Mouse (Mus musculus): ENCODE results near the gene Ngdn. TPM values are rescaled to one million over a fixed set of nuclear protein-coding genes. Genes with fewer than 3 reads are reported as not detected.

Ngdn gene
- polyA plus RNA-seq, 1 experiment from 2014 or later, result 53.8 TPM

- Histone ChIP-seq H3K4me1 (ENCODE audit: control insufficient read depth in 2 of 2, insufficient read depth in 2 of 2, low read length in 2 of 2) (peaks cover 28 to 32% of the 10 kb centered on the region in 2 experiments), H3K36me3 (ENCODE audit: control insufficient read depth, insufficient read depth, low read length) (peaks cover 48% of the 10 kb centered on the region), H3K4me3 (ENCODE audit: control insufficient read depth in 1 of 2, insufficient read depth in 1 of 2, low read depth in 1 of 2, low read length in 2 of 2) (peak overlapping the region; percentile 62 to 66), H3K9me3 (ENCODE audit: control insufficient read depth, low read length) (no peaks in the 10 kb centered on the region), H3K27me3 (ENCODE audit: control insufficient read depth, insufficient read depth, low read length) (0 out of 2 replicates have a peak, but pooled peaks cover 3% of the 10 kb centered on the region), H3K9ac (ENCODE audit: low read length) (peak overlapping the region; percentile 100), H3K27ac (replicated peaks in 1 of 2; ENCODE audit: control insufficient read depth in 1 of 2, insufficient read depth in 1 of 2, low read depth in 2 of 2, low read length in 2 of 2) (peak overlapping the region; percentile 99 to 100), H3K4me2 (ENCODE audit: low read length) (peak overlapping the region; percentile 73)
- no peak for ATAC-seq (ENCODE audit: insufficient number of reproducible peaks, insufficient read depth, low FRiP score, low read depth)
- 21% methylated on average over 10 of the region's 10 CpGs for WGBS
Observed at GRCm38 (mm10) chr14:54993636-54994035, 21.6 kb upstream of the Ngdn start.

- Histone ChIP-seq H3K9ac (ENCODE audit: low read length) (peak within 1 kb of the TSS; percentile 100), H3K27me3 (ENCODE audit: control insufficient read depth, insufficient read depth, low read length) (0 out of 2 replicates have a peak, but pooled peaks cover 3% of the 10 kb centered on the region), H3K4me3 (ENCODE audit: control insufficient read depth in 1 of 2, insufficient read depth in 1 of 2, low read depth in 1 of 2, low read length in 2 of 2) (peak within 1 kb of the TSS; percentile 62 to 66), H3K4me1 (ENCODE audit: control insufficient read depth in 2 of 2, insufficient read depth in 2 of 2, low read length in 2 of 2) (peaks cover 29 to 32% of the 10 kb centered on the region in 2 experiments), H3K27ac (replicated peaks in 1 of 2; ENCODE audit: control insufficient read depth in 1 of 2, insufficient read depth in 1 of 2, low read depth in 2 of 2, low read length in 2 of 2) (peak within 1 kb of the TSS; percentile 99 to 100), H3K9me3 (ENCODE audit: control insufficient read depth, low read length) (no peaks in the 10 kb centered on the region), H3K36me3 (ENCODE audit: control insufficient read depth, insufficient read depth, low read length) (peaks cover 41% of the 10 kb centered on the region), H3K4me2 (ENCODE audit: low read length) (peak within 1 kb of the TSS; percentile 73)
- peak; percentile 66 for ATAC-seq (ENCODE audit: insufficient number of reproducible peaks, insufficient read depth, low FRiP score, low read depth)
- 13% methylated on average over 11 of the region's 11 CpGs for WGBS
Observed at GRCm38 (mm10) chr14:54994136-54994868, 21.0 kb upstream of the Ngdn start, which contains the start of gene Myh7. Myh7 (minus strand) TSS chr14:54994626.

GRCm38 (mm10) chr14:54994869-54995186 is 20.4 kb upstream of the Ngdn start:
- Histone ChIP-seq H3K27ac (replicated peaks in 1 of 2; ENCODE audit: control insufficient read depth in 1 of 2, insufficient read depth in 1 of 2, low read depth in 2 of 2, low read length in 2 of 2) (peak overlapping the region; percentile 99 to 100), H3K9me3 (ENCODE audit: control insufficient read depth, low read length) (no peaks in the 10 kb centered on the region), H3K27me3 (ENCODE audit: control insufficient read depth, insufficient read depth, low read length) (0 out of 2 replicates have a peak, but pooled peaks cover 3% of the 10 kb centered on the region), H3K9ac (ENCODE audit: low read length) (peak overlapping the region; percentile 100), H3K4me3 (ENCODE audit: control insufficient read depth in 1 of 2, insufficient read depth in 1 of 2, low read depth in 1 of 2, low read length in 2 of 2) (peak overlapping the region; percentile 45 to 66), H3K4me1 (ENCODE audit: control insufficient read depth in 2 of 2, insufficient read depth in 2 of 2, low read length in 2 of 2) (peaks cover 29 to 32% of the 10 kb centered on the region in 2 experiments), H3K4me2 (ENCODE audit: low read length) (peak overlapping the region; percentile 73), H3K36me3 (ENCODE audit: control insufficient read depth, insufficient read depth, low read length) (peaks cover 36% of the 10 kb centered on the region)
- peak; percentile 40 for ATAC-seq (ENCODE audit: insufficient number of reproducible peaks, insufficient read depth, low FRiP score, low read depth)

- Histone ChIP-seq H3K4me1 (ENCODE audit: control insufficient read depth in 2 of 2, insufficient read depth in 2 of 2, low read length in 2 of 2) (peaks cover 29 to 32% of the 10 kb centered on the region in 2 experiments), H3K36me3 (ENCODE audit: control insufficient read depth, insufficient read depth, low read length) (peaks cover 28% of the 10 kb centered on the region), H3K4me2 (ENCODE audit: low read length) (peak overlapping the region; percentile 73), H3K4me3 (ENCODE audit: control insufficient read depth in 1 of 2, insufficient read depth in 1 of 2, low read depth in 1 of 2, low read length in 2 of 2) (peak overlapping the region; percentile 45 to 66; a peak in 3 of 4 replicates), H3K27me3 (ENCODE audit: control insufficient read depth, insufficient read depth, low read length) (0 out of 2 replicates have a peak, but pooled peaks cover 3% of the 10 kb centered on the region), H3K9ac (ENCODE audit: low read length) (peak overlapping the region; percentile 100), H3K9me3 (ENCODE audit: control insufficient read depth, low read length) (no peaks in the 10 kb centered on the region), H3K27ac (replicated peaks in 1 of 2; ENCODE audit: control insufficient read depth in 1 of 2, insufficient read depth in 1 of 2, low read depth in 2 of 2, low read length in 2 of 2) (peak overlapping the region; percentile 99 to 100)
- no peak for ATAC-seq (ENCODE audit: insufficient number of reproducible peaks, insufficient read depth, low FRiP score, low read depth)
- 28% methylated on average over 14 of the region's 14 CpGs for WGBS
Observed at GRCm38 (mm10) chr14:54995457-54996138, 19.7 kb upstream of the Ngdn start.

- Histone ChIP-seq H3K27ac (replicated peaks in 1 of 2; ENCODE audit: control insufficient read depth in 1 of 2, insufficient read depth in 1 of 2, low read depth in 2 of 2, low read length in 2 of 2) (peak overlapping the region; percentile 99 to 100), H3K4me2 (ENCODE audit: low read length) (peak overlapping the region; percentile 73), H3K36me3 (ENCODE audit: control insufficient read depth, insufficient read depth, low read length) (peaks cover 21% of the 10 kb centered on the region), H3K4me1 (ENCODE audit: control insufficient read depth in 2 of 2, insufficient read depth in 2 of 2, low read length in 2 of 2) (peaks cover 29 to 32% of the 10 kb centered on the region in 2 experiments), H3K27me3 (ENCODE audit: control insufficient read depth, insufficient read depth, low read length) (no peaks in the 10 kb centered on the region), H3K4me3 (ENCODE audit: control insufficient read depth in 1 of 2, insufficient read depth in 1 of 2, low read depth in 1 of 2, low read length in 2 of 2) (peak overlapping the region; percentile 21 to 27), H3K9ac (ENCODE audit: low read length) (peak overlapping the region; percentile 100), H3K9me3 (ENCODE audit: control insufficient read depth, low read length) (peaks cover 3% of the 10 kb centered on the region; the same call in 1 of the 2 replicates)
- WGBS, result 27% methylated on average over 9 of the region's 9 CpGs
- peak; percentile 77 for ATAC-seq (ENCODE audit: insufficient number of reproducible peaks, insufficient read depth, low FRiP score, low read depth)
Observed at GRCm38 (mm10) chr14:54996793-54997192, 18.5 kb upstream of the Ngdn start.

GRCm38 (mm10) chr14:54997297-54997696 is 18.0 kb upstream of the Ngdn start:
- H3K9ac ChIP-seq (ENCODE audit: low read length), result peak overlapping the region; percentile 89
- no peak for ATAC-seq (ENCODE audit: insufficient number of reproducible peaks, insufficient read depth, low FRiP score, low read depth)

GRCm38 (mm10) chr14:54998680-54999079 is 16.6 kb upstream of the Ngdn start:
- Histone ChIP-seq H3K36me3 (ENCODE audit: control insufficient read depth, insufficient read depth, low read length) (0 out of 2 replicates have a peak, but pooled peaks cover 4% of the 10 kb centered on the region), H3K4me1 (ENCODE audit: control insufficient read depth in 2 of 2, insufficient read depth in 2 of 2, low read length in 2 of 2) (peaks cover 48 to 49% of the 10 kb centered on the region in 2 experiments)
- no peak for ATAC-seq (ENCODE audit: insufficient number of reproducible peaks, insufficient read depth, low FRiP score, low read depth)

More at GRCm38 (mm10) chr14:54997297-54997696, 18.0 kb upstream of the Ngdn start:
- Histone ChIP-seq H3K4me3 (ENCODE audit: control insufficient read depth in 1 of 2, insufficient read depth in 1 of 2, low read depth in 1 of 2, low read length in 2 of 2) (peak overlapping the region; percentile 21 to 27), H3K4me1 (ENCODE audit: control insufficient read depth in 2 of 2, insufficient read depth in 2 of 2, low read length in 2 of 2) (peaks cover 34 to 37% of the 10 kb centered on the region in 2 experiments), H3K9me3 (ENCODE audit: control insufficient read depth, low read length) (peaks cover 3% of the 10 kb centered on the region; the same call in 1 of the 2 replicates), H3K36me3 (ENCODE audit: control insufficient read depth, insufficient read depth, low read length) (peaks cover 16% of the 10 kb centered on the region), H3K4me2 (ENCODE audit: low read length) (peak overlapping the region; percentile 69), H3K27ac (replicated peaks in 1 of 2; ENCODE audit: control insufficient read depth in 1 of 2, insufficient read depth in 1 of 2, low read depth in 2 of 2, low read length in 2 of 2) (peak overlapping the region; percentile 99 to 100), H3K27me3 (ENCODE audit: control insufficient read depth, insufficient read depth, low read length) (no peaks in the 10 kb centered on the region)
- 26% methylated on average over 4 of the region's 4 CpGs for WGBS

More at GRCm38 (mm10) chr14:54998680-54999079, 16.6 kb upstream of the Ngdn start:
- no peak overlapping the region; the same call in 1 of the 2 replicates for H3K9ac ChIP-seq (ENCODE audit: low read length)
- H3K27ac ChIP-seq (replicated peaks in 1 of 2; ENCODE audit: control insufficient read depth in 1 of 2, insufficient read depth in 1 of 2, low read depth in 2 of 2, low read length in 2 of 2), result peak overlapping the region in 1 of 2 experiments; percentile 100; a peak in 2 of 4 replicates
- H3K4me3 ChIP-seq (ENCODE audit: control insufficient read depth in 1 of 2, insufficient read depth in 1 of 2, low read depth in 1 of 2, low read length in 2 of 2), result no peak overlapping the region
- peaks cover 3% of the 10 kb centered on the region; the same call in 1 of the 2 replicates for H3K9me3 ChIP-seq (ENCODE audit: control insufficient read depth, low read length)
- no peaks in the 10 kb centered on the region for H3K27me3 ChIP-seq (ENCODE audit: control insufficient read depth, insufficient read depth, low read length)
- H3K4me2 ChIP-seq (ENCODE audit: low read length), result no peak overlapping the region
